Mouse (Mus musculus) cerebellum, adult (tissue): ENCODE data around the gene Itgb1.

Experiments
- ATAC-seq: cut with Nextera tagmentation; 2 replicates; pipeline ENCODE4 v1.9.2; 2017; ENCODE audit warnings: mild to moderate bottlenecking, moderate library complexity, mixed read lengths; ENCODE audit not compliant: insufficient number of reproducible peaks, low FRiP score, low TSS enrichment

The Itgb1 gene

GRCm38 (mm10) chr8:128685507-128686428 lies at the start of gene Itgb1:
Gene Itgb1 (plus strand): TSS chr8:128685654.
- ATAC-seq = peak; percentile 95

- ATAC-seq = no peak
These were observed 42.4 kb upstream of the Itgb1 start for GRCm38 (mm10) chr8:128643104-128643503.

GRCm38 (mm10) chr8:128645452-128645851 lies 40.0 kb upstream of the Itgb1 start:
- no peak for ATAC-seq

GRCm38 (mm10) chr8:128646456-128646855 lies 39.0 kb upstream of the Itgb1 start:
- ATAC-seq = no peak

- ATAC-seq = no peak
These were observed 37.4 kb upstream of the Itgb1 start for GRCm38 (mm10) chr8:128648071-128648470.

- no peak for ATAC-seq
These were observed 35.1 kb upstream of the Itgb1 start for GRCm38 (mm10) chr8:128650331-128650855.

GRCm38 (mm10) chr8:128652399-128653109 lies 32.9 kb upstream of the Itgb1 start:
- ATAC-seq = no peak

GRCm38 (mm10) chr8:128653642-128654364 lies 31.7 kb upstream of the Itgb1 start:
- ATAC-seq = no peak

GRCm38 (mm10) chr8:128654365-128655099 lies 30.9 kb upstream of the Itgb1 start:
- peak; percentile 85 for ATAC-seq

GRCm38 (mm10) chr8:128662144-128662543 lies 23.3 kb upstream of the Itgb1 start:
- ATAC-seq = no peak

- ATAC-seq = no peak
These were observed 22.8 kb upstream of the Itgb1 start for GRCm38 (mm10) chr8:128662696-128663095.

GRCm38 (mm10) chr8:128663106-128663505 lies 22.3 kb upstream of the Itgb1 start:
- ATAC-seq = no peak

- no peak for ATAC-seq
These were observed 18.7 kb upstream of the Itgb1 start for GRCm38 (mm10) chr8:128666576-128667263.

GRCm38 (mm10) chr8:128671813-128672212 lies 13.6 kb upstream of the Itgb1 start:
- no peak for ATAC-seq

GRCm38 (mm10) chr8:128672441-128672840 lies 13.0 kb upstream of the Itgb1 start:
- ATAC-seq = no peak

- no peak for ATAC-seq
These were observed 12.5 kb upstream of the Itgb1 start for GRCm38 (mm10) chr8:128672950-128673349.

GRCm38 (mm10) chr8:128675848-128676629 lies 9.4 kb upstream of the Itgb1 start:
- ATAC-seq = no peak

GRCm38 (mm10) chr8:128679909-128680308 lies 5.5 kb upstream of the Itgb1 start:
- ATAC-seq = no peak
